Mouse (Mus musculus): ENCODE measurements around the gene Gde1. TPM values are rescaled to one million over a fixed set of nuclear protein-coding genes. Genes with fewer than 3 reads are reported as not detected.
A peak's percentile ranks its signal among the peaks of the same experiment; 100 is the strongest.

Gene Gde1
- 20.5 and 26.8 TPM in 2 replicates for polyA plus RNA-seq (2011; ENCODE audit: insufficient read depth, insufficient read length, low replicate concordance, missing spikeins)

DNA sequence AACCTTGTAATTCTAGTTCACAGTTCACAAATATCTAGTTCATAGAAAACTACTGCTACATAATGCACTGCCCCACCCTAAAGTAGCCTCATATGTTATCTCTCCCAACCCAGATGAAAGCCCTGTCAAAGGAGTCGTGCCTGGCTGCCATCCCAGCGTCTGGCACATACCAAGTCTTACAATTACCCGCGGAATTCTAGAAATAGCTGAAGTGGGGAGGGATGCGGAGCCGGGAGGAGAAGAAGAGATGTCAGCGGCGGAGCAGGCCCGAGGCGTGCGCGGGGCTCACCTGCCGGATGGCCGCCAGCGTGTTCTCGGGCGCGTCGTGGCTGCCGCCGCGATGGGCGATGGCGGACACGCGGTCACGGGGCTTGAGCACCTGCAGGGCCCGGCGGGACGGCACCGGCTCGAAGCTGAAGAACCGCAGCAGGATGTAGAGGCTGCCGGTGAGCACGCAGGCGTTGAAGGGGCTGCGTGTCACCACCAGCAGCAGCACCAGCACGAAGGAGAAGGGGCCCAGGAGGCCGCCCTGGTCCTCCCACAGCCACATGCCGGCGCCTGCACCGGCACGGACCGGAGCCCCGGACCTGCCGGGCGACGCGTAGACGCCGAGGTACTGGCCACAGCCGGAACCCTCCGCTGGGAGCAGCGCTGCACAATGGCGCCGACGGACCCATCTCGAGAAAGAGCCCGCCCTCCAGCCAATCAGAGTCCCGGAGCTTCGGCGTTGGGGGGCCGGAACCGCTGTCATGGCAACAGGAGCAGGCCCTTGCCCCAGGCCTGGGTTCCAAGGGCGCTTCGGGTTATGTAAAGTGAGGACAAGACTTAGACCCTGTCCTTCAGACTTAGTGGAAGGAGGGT, at the start of gene Gde1:
Gde1 (minus strand) TSS at position 678 of the 861 bp plus-strand sequence.
- Histone ChIP-seq H3K27ac (ENCODE audit: control insufficient read depth, insufficient read depth, low read depth, low read length, poor library complexity) (peak within 1 kb of the TSS; percentile 84), H3K4me3 (replicated peaks; ENCODE audit: control insufficient read depth, low read depth, low read length) (peak within 1 kb of the TSS; percentile 84), H3K4me1 (ENCODE audit: control insufficient read depth, insufficient read depth, low read length) (no peaks in the 10 kb centered on the region; the same call in 1 of the 2 replicates)
- WGBS: under 1% methylated on average over 66 of the region's 66 CpGs
- TF ChIP-seq CTCF (IDR thresholded peaks at IDR 0.05; ENCODE audit: control insufficient read depth, insufficient read depth, low read length): no peak
- peak; percentile 57; the same call in 1 of the 2 replicates for TF ChIP-seq POLR2A (IDR thresholded peaks at IDR 0.05; ENCODE audit: borderline replicate concordance, control insufficient read depth, low read depth, low read length)

DNA sequence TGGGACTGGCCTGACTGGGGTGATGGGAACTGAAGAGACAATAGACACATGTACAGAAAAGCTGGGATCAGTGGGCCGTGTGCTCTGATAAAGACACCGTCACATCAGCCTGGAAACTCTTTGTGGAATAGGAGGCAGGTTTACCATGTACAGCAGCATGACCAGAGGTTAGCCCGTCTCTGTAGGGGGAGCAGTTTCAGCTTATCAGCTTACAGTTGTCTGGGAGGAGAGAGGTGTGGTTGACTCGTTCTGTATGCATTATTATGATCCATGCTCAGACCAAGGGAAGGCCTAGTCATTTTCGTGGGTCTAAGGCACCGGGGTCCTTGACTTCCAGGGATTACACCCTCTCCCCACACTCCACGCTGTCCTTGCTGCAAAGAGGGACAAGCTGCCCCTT, 46.0 kb upstream of the Gde1 start:
- WGBS: 66% methylated on average over 7 of the region's 7 CpGs
- TF ChIP-seq POLR2A (IDR thresholded peaks at IDR 0.05; ENCODE audit: borderline replicate concordance, control insufficient read depth, low read depth, low read length): no peak
- TF ChIP-seq CTCF (IDR thresholded peaks at IDR 0.05; ENCODE audit: control insufficient read depth, insufficient read depth, low read length): no peak
- Histone ChIP-seq H3K4me1 (ENCODE audit: control insufficient read depth, insufficient read depth, low read length) (peaks cover 1% of the 10 kb centered on the region; the same call in 1 of the 2 replicates), H3K27ac (ENCODE audit: control insufficient read depth, insufficient read depth, low read depth, low read length, poor library complexity) (no peak overlapping the region), H3K4me3 (replicated peaks; ENCODE audit: control insufficient read depth, low read depth, low read length) (no peak overlapping the region)

DNA sequence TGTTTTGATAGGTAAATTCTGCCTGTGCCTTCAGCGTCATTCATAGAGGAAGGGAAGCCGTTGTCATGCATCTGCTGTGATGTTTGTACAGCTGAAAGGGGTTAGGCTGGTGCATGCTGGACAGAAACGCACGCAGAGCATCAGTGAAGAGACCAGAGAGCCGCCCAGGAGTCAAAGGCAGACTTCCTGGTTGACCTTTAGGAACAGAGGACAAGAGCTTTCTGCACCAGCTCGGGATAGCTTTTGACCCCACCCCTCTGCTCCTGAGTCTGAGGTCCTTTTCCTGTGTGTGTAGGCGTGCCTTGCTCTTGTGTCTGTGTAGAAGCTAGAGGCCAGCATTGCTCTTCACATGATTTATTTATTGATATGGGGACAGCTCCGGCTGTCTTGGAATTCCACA, 44.1 kb upstream of the Gde1 start:
- WGBS: 87% methylated on average over 8 of the region's 8 CpGs
- no peak overlapping the region for H3K4me3 ChIP-seq (replicated peaks; ENCODE audit: control insufficient read depth, low read depth, low read length)
- TF ChIP-seq POLR2A (IDR thresholded peaks at IDR 0.05; ENCODE audit: borderline replicate concordance, control insufficient read depth, low read depth, low read length) (no peak), CTCF (IDR thresholded peaks at IDR 0.05; ENCODE audit: control insufficient read depth, insufficient read depth, low read length) (no peak)
- no peak overlapping the region for H3K27ac ChIP-seq (ENCODE audit: control insufficient read depth, insufficient read depth, low read depth, low read length, poor library complexity)
- H3K4me1 ChIP-seq (ENCODE audit: control insufficient read depth, insufficient read depth, low read length): peaks cover 1% of the 10 kb centered on the region; the same call in 1 of the 2 replicates

DNA sequence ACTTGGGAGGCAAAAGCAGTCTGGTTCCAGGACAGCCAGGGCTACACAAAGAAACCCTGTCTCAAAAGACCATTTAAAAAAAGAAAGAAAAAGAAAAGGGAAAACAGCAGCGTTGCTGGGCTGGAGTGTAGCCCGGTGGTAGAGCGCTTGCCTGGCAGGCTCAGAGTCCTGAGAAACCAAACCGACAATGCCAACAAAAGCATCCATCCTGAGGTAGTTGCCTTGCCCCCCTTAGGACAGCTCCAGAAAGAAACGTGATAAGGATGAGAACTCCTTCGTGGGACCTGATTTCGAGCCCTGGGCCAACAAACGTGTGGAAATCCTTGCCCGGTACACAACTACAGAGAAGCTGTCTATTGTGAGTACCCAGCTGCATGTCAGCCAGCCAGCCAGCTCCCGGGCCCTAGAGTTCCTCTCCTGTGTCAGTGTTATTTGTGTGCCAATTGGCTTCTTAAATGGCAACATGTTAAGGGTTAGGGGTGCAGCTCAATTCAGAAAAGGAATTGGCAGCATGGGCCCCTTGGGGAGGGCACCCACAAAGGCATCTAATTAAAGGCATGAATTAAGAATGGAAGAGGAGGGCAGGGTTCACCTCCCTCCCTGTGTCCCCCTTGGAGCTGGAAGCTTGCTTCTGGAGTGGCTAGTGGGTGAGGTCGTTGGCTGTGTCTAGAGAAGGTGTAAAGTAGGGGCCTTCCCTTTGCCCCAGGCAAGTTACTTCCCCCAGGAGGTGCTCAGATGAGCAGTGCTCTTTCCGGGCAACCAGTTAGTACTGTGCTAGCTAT, 42.5 kb upstream of the Gde1 start:
- Histone ChIP-seq H3K4me3 (replicated peaks; ENCODE audit: control insufficient read depth, low read depth, low read length) (no peak overlapping the region), H3K4me1 (ENCODE audit: control insufficient read depth, insufficient read depth, low read length) (peaks cover 1% of the 10 kb centered on the region; the same call in 1 of the 2 replicates), H3K27ac (ENCODE audit: control insufficient read depth, insufficient read depth, low read depth, low read length, poor library complexity) (no peak overlapping the region)
- TF ChIP-seq POLR2A (IDR thresholded peaks at IDR 0.05; ENCODE audit: borderline replicate concordance, control insufficient read depth, low read depth, low read length) (no peak), CTCF (IDR thresholded peaks at IDR 0.05; ENCODE audit: control insufficient read depth, insufficient read depth, low read length) (no peak)
- 89% methylated on average over 12 of the region's 12 CpGs for WGBS

DNA sequence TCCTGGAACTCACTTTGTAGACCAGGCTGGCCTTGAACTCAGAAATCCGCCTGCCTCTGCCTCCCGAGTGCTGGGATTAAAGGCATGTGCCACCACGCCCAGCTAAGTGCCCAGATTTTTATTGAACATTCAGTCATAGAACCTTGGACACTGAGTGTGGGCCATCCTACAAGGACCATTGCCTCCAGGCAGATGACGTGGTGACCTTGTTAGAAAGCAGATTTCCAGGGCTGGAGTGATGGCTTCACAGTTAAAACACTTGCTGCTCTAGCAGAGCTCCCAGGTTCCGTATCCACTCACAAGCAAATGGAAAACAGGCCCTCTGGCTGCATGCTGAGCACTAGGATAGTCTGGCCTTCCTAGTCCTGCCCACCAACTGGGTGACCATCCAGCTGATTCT, 39.2 kb upstream of the Gde1 start:
- 91% methylated on average over 5 of the region's 5 CpGs for WGBS
- Histone ChIP-seq H3K4me1 (ENCODE audit: control insufficient read depth, insufficient read depth, low read length) (peaks cover 3% of the 10 kb centered on the region; the same call in 1 of the 2 replicates), H3K27ac (ENCODE audit: control insufficient read depth, insufficient read depth, low read depth, low read length, poor library complexity) (no peak overlapping the region), H3K4me3 (replicated peaks; ENCODE audit: control insufficient read depth, low read depth, low read length) (no peak overlapping the region)
- TF ChIP-seq POLR2A (IDR thresholded peaks at IDR 0.05; ENCODE audit: borderline replicate concordance, control insufficient read depth, low read depth, low read length) (no peak), CTCF (IDR thresholded peaks at IDR 0.05; ENCODE audit: control insufficient read depth, insufficient read depth, low read length) (no peak)

DNA sequence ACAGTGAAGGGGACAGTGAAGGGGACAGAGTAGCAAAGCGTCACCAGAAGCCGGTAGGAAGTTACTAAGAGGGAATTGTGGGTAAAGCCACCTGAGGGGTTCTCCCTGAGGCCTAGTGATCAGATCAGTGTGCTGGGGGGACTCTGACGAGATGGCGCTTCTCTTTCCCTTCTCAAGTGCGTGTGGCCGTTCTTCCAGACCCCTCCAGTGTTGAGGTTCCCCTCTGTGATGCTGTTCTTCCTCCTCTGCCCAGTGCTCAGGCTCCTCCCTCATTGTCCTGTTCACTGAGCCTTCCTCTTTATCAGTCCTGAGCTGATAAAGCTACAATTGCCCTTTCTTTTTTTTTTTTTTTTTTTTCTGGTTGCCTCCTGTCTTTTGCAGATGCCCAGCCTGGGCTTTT, 36.7 kb upstream of the Gde1 start:
- Histone ChIP-seq H3K4me3 (replicated peaks; ENCODE audit: control insufficient read depth, low read depth, low read length) (no peak overlapping the region), H3K4me1 (ENCODE audit: control insufficient read depth, insufficient read depth, low read length) (peaks cover 3% of the 10 kb centered on the region; the same call in 1 of the 2 replicates), H3K27ac (ENCODE audit: control insufficient read depth, insufficient read depth, low read depth, low read length, poor library complexity) (no peak overlapping the region)
- TF ChIP-seq POLR2A (IDR thresholded peaks at IDR 0.05; ENCODE audit: borderline replicate concordance, control insufficient read depth, low read depth, low read length) (no peak), CTCF (IDR thresholded peaks at IDR 0.05; ENCODE audit: control insufficient read depth, insufficient read depth, low read length) (no peak)
- 68% methylated on average over 6 of the region's 6 CpGs for WGBS

DNA sequence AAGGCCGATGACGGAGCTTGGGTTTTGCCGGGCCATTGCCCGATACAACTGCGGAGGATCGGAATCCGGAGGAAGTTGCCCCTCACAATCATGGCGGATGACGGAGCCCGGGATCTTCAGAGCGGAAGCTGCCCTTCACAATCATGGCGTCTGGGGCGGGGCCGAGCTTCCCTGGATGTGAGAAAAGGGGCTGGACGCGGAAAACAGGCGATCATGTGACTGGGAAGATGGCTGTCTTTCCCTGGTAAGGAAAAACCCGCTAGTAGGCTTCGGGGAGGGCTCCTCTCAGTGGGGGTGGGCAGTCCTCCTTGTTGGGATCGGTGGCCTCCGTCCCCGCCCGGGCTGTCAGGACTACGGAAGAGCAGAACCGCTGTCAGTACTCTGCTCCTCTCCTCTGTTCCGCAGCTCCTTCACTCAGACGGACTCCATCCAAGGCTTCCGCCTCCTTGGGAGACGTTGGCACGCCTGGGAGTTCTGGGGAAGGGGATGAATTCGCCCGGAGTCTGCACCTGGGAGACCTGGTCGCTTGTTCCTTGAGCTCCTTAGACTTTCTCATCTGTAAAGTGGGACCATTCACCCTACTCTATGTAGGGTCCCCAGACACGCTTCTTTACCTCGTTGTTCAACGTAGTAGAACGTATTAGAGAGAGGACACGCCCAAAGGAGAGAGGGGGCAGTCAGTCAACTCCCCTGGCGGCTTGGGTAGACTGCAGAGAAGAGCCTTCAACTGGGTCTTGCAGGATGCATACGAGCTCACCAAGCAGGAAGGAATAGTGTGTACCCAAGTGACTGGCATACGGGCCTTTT, 35.2 kb upstream of the Gde1 start:
- peak overlapping the region; percentile 74 for H3K4me3 ChIP-seq (replicated peaks; ENCODE audit: control insufficient read depth, low read depth, low read length)
- H3K4me1 ChIP-seq (ENCODE audit: control insufficient read depth, insufficient read depth, low read length): peaks cover 3% of the 10 kb centered on the region; the same call in 1 of the 2 replicates
- peak overlapping the region; percentile 47 for H3K27ac ChIP-seq (ENCODE audit: control insufficient read depth, insufficient read depth, low read depth, low read length, poor library complexity)
- WGBS: 3% methylated on average over 41 of the region's 41 CpGs
- TF ChIP-seq POLR2A (IDR thresholded peaks at IDR 0.05; ENCODE audit: borderline replicate concordance, control insufficient read depth, low read depth, low read length) (0 out of 2 replicates have a peak, but pooled peaks have one; percentile 18), CTCF (IDR thresholded peaks at IDR 0.05; ENCODE audit: control insufficient read depth, insufficient read depth, low read length) (no peak)

Data from bone marrow, adult 2 months (tissue).